Mouse (Mus musculus): ENCODE measurements around the gene Plch2. TPM values are rescaled to one million over a fixed set of nuclear protein-coding genes. Genes with fewer than 3 reads are reported as not detected.
"Not testable (repeated sequence)": the region's sequence is repeated elsewhere in the genome, so short reads cannot be mapped to it uniquely, and the experiment has no call there.

The Plch2 gene
- polyA plus RNA-seq, 1 experiment from 2014 or later, result 0.38 TPM

DNA sequence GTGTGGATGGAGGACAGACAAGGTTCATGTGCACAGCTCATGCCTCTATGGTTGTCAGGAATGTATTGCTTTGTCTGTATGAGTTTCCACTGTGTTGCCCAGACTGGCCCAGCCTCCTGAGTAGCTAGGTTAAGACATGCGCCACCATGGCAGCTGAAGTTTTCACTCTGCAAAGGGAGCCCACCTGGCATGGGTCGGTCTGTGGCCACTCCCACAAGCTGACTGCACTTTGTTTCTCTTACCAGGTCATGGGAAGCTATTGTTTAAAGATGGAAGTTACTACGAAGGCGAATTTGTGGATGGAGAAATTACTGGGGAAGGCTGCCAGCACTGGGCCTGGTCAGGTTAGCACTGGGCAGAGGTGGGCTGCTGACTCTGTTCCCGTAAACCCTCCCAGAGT, 32.7 kb upstream of the Plch2 start:
- H3K36me3 ChIP-seq, result peaks cover 13% of the 10 kb centered on the region; the same call in 1 of the 2 replicates

DNA sequence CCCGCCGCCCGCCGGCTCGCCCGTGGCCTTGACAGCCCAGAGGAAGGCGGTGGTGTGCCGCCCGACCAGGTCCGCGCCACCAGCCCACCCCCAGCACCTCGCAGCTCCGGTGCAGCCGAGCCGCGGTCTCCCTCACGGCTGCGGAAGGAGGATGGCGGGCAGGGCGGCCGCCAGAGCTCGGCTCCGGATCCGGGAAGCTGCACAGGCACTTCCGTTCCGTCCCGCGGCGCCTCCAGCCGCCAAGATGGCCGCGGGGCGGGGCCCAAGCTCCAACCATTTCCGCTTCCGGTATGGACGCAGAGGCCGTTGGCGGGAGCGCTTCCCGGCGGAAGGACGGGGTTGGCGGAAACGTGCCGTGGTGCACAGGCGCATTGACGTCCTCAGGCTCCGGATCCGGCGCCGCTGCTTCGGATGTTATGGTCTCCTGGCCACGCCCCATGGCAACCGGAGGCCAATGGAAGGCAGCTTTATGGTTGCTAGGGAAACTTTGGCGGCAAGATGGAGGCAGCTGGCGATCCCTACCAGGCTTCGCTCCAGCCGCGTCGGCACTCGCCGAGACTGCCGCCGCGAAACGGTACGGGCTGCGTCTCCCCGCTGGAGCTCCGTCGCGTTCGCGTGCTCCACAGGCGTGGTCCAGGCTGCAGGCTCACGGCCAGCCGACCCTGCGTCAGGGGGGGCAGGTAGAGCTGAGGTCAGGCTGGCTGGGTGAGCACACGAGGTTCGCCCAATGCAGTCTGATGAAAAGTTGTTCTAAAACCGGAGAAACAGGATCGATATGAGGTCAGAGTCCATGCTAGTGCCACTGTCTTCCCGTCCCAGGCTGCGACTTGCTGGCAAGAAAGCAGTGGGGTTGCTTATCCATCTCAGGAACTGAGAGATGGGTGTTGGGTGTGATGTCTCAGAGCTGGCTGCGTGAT, 29.8 kb upstream of the Plch2 start, which contains the start of the genes Rer1 and Morn1:
Gene Rer1, minus strand, starts transcription at position 275 of the 917 bp plus-strand sequence.
Gene Morn1, plus strand, starts transcription at position 470 of the 917 bp plus-strand sequence.
- no peaks in the 10 kb centered on the region for H3K27me3 ChIP-seq (replicated peaks)
- H3K4me2 ChIP-seq, result peak within 1 kb of the TSS; percentile 93
- under 1% methylated on average over 83 of the region's 85 CpGs for WGBS
- H3K9ac ChIP-seq, result peak within 1 kb of the TSS; percentile 96
- H3K4me3 ChIP-seq, result peak within 1 kb of the TSS; percentile 88
- peaks cover 43% of the 10 kb centered on the region for H3K4me1 ChIP-seq (replicated peaks)
- no peaks in the 10 kb centered on the region for H3K9me3 ChIP-seq (replicated peaks)
- peaks cover 19% of the 10 kb centered on the region for H3K36me3 ChIP-seq
- ATAC-seq (ENCODE audit: insufficient number of reproducible peaks, low FRiP score), result peak; percentile 97
- H3K27ac ChIP-seq (ENCODE audit: poor library complexity, severe bottlenecking), result peak within 1 kb of the TSS; percentile 94

More for the DNA sequence above, 32.7 kb upstream of the Plch2 start:
- no peaks in the 10 kb centered on the region for H3K27me3 ChIP-seq (replicated peaks)
- H3K27ac ChIP-seq (ENCODE audit: poor library complexity, severe bottlenecking), result no peak overlapping the region
- no peak for ATAC-seq (ENCODE audit: insufficient number of reproducible peaks, low FRiP score)
- H3K4me1 ChIP-seq (replicated peaks), result peaks cover 20% of the 10 kb centered on the region
- H3K9ac ChIP-seq, result no peak overlapping the region
- H3K4me3 ChIP-seq, result no peak overlapping the region
- H3K9me3 ChIP-seq (replicated peaks), result no peaks in the 10 kb centered on the region
- H3K4me2 ChIP-seq, result no peak overlapping the region
- 86% methylated on average over 5 of the region's 5 CpGs for WGBS

DNA sequence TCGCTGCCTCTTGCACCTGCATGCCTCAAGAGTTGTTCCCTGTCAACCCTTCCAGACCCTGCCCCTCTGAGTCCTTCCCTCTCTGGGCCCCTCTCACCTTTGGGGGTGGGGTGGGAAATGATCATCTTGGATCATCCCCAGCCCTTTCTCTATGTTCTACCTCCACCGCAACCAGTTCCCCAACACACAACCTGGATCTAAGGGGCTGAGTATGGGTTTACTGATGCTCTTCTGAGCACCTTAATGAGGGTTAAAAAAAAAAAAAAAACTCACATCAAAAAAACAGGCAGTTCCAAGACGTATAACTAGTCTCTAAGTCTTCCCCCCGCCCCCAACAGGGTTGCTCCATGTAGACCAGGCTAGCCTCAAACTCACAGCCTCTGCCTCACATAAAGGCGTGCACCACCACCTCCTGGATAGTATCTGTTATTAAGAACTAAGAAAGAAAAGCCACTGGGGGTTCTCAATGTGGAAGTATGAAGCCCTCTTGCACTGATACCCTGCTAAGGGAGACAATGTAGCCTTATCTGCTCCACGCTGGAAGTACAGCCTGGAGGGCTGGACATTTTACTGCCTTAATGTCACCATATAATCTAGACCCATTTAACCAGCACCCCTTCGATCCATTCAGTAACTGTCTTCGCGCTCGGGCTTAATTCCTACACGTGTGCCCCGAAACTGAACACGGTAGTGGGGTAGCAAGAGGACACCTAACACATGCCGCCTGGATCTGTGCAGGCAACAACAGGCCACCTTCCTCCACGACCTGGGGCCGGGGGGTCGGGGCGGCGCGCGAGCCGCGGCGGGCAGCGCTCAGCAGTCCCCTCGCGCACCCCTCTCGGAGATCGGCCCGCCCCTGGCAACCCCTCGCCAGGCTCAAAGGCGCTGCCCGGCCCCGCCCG, 28.9 kb upstream of the Plch2 start:
- H3K4me3 ChIP-seq, result peak overlapping the region; percentile 88
- peak; percentile 79; the same call in 1 of the 2 replicates for ATAC-seq (ENCODE audit: insufficient number of reproducible peaks, low FRiP score)
- peak overlapping the region; percentile 94 for H3K27ac ChIP-seq (ENCODE audit: poor library complexity, severe bottlenecking)
- no peaks in the 10 kb centered on the region for H3K9me3 ChIP-seq (replicated peaks)
- H3K4me1 ChIP-seq (replicated peaks), result peaks cover 43% of the 10 kb centered on the region
- H3K27me3 ChIP-seq (replicated peaks), result no peaks in the 10 kb centered on the region
- 6% methylated on average over 29 of the region's 35 CpGs for WGBS
- H3K4me2 ChIP-seq, result peak overlapping the region; percentile 93
- peak overlapping the region; percentile 96 for H3K9ac ChIP-seq
- peaks cover 22% of the 10 kb centered on the region for H3K36me3 ChIP-seq

DNA sequence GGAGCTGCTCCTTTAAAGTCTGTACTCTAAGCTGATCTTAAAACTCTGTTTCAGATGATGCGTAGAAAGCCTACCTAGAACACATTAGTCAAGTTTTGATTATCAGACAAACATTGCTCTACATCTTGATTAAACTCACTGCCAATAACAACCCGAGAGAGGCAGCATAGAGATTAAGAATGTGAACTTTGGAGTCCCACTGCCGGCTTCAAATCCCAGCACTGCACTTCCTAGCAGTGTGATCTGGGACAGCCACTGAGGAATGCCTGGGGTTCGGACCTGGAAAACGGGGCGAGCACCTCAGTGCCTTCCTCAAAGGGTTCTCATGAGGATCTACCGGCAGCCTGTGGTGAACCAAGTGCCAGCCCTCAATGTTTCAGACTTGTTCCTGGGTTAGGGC, 27.8 kb upstream of the Plch2 start:
- Histone ChIP-seq H3K27me3 (replicated peaks) (no peaks in the 10 kb centered on the region), H3K36me3 (peaks cover 33% of the 10 kb centered on the region), H3K4me2 (peak overlapping the region; percentile 93), H3K9ac (0 out of 2 replicates have a peak overlapping the region, but pooled peaks have one; percentile 96), H3K27ac (ENCODE audit: poor library complexity, severe bottlenecking) (no peak overlapping the region), H3K4me3 (no peak overlapping the region), H3K9me3 (replicated peaks) (no peaks in the 10 kb centered on the region), H3K4me1 (replicated peaks) (peaks cover 43% of the 10 kb centered on the region)
- no peak for ATAC-seq (ENCODE audit: insufficient number of reproducible peaks, low FRiP score)
- 86% methylated on average over 7 of the region's 7 CpGs for WGBS

DNA sequence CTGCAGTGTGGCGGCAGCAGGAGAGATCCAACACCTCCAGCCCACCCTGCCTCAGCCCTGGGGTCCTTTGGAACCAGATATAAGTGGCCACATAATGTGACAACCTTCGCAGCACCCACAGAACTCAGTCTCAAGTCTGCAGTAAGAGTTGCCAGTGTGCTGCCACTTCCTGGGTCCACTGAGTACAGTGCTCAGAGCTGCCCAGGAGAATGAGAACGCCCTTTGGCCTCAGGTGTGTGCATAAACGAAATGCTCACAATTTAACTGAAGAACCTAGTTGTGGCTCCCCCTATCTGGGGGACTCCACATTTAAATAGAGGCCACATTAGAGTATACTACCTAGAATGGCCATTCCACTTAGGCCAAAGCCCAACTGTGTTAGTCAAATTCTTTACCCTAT, 27.0 kb upstream of the Plch2 start:
- peaks cover 43% of the 10 kb centered on the region for H3K4me1 ChIP-seq (replicated peaks)
- no peak for ATAC-seq (ENCODE audit: insufficient number of reproducible peaks, low FRiP score)
- no peaks in the 10 kb centered on the region for H3K9me3 ChIP-seq (replicated peaks)
- H3K27ac ChIP-seq (ENCODE audit: poor library complexity, severe bottlenecking), result no peak overlapping the region
- no peaks in the 10 kb centered on the region for H3K27me3 ChIP-seq (replicated peaks)
- no peak overlapping the region for H3K9ac ChIP-seq
- H3K4me3 ChIP-seq, result no peak overlapping the region
- peaks cover 34% of the 10 kb centered on the region for H3K36me3 ChIP-seq
- WGBS, result 79% methylated on average over 4 of the region's 4 CpGs
- H3K4me2 ChIP-seq, result no peak overlapping the region

GRCm38 (mm10) chr4:155079666-155080065, 23.1 kb upstream of the Plch2 start:
- Histone ChIP-seq H3K4me3 (no peak overlapping the region), H3K9ac (no peak overlapping the region), H3K4me2 (no peak overlapping the region), H3K36me3 (peaks cover 71% of the 10 kb centered on the region), H3K4me1 (replicated peaks) (peaks cover 27% of the 10 kb centered on the region), H3K27me3 (replicated peaks) (no peaks in the 10 kb centered on the region), H3K27ac (ENCODE audit: poor library complexity, severe bottlenecking) (no peak overlapping the region), H3K9me3 (replicated peaks) (no peaks in the 10 kb centered on the region)
- 92% methylated on average over 6 of the region's 6 CpGs for WGBS
- no peak for ATAC-seq (ENCODE audit: insufficient number of reproducible peaks, low FRiP score)

- Histone ChIP-seq H3K4me1 (replicated peaks) (peaks cover 18% of the 10 kb centered on the region), H3K36me3 (peaks cover 78% of the 10 kb centered on the region)
- H3K9ac ChIP-seq; H3K4me2 ChIP-seq; ATAC-seq (ENCODE audit: insufficient number of reproducible peaks, low FRiP score); H3K27ac ChIP-seq (ENCODE audit: poor library complexity, severe bottlenecking); H3K4me3 ChIP-seq; H3K27me3 ChIP-seq (replicated peaks); H3K9me3 ChIP-seq (replicated peaks): not testable (repeated sequence)
- 86% methylated on average over 10 of the region's 10 CpGs for WGBS
These were observed 22.2 kb upstream of the Plch2 start for GRCm38 (mm10) chr4:155078808-155079207.

GRCm38 (mm10) chr4:155076677-155077076, 20.1 kb upstream of the Plch2 start:
- no peak for ATAC-seq (ENCODE audit: insufficient number of reproducible peaks, low FRiP score)
- WGBS, result 88% methylated on average over 9 of the region's 9 CpGs
- Histone ChIP-seq H3K36me3 (peaks cover 91% of the 10 kb centered on the region), H3K4me1 (replicated peaks) (no peaks in the 10 kb centered on the region), H3K27ac (ENCODE audit: poor library complexity, severe bottlenecking) (no peak overlapping the region), H3K4me2 (no peak overlapping the region), H3K9ac (no peak overlapping the region), H3K9me3 (replicated peaks) (no peaks in the 10 kb centered on the region), H3K27me3 (replicated peaks) (no peaks in the 10 kb centered on the region), H3K4me3 (no peak overlapping the region)

DNA sequence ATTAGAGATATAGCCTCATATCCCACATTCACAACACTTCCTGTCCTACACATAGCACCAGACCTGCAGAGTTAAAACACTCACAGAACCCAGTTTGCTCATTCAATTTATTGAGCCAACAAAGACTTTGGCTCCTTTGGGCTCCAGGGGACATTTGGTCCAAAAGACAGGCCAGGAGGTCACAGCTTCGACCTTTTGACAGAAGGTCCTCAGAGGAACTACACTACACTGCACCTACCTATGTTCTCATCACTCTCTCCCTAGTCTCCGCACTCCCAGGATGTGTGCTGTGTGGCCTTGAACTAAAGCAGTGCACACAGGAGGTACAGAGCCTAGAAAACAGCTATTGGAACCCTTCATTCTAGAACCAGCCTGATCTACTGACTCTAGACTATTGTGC, 19.2 kb upstream of the Plch2 start:
- 86% methylated on average over 2 of the region's 2 CpGs for WGBS
- Histone ChIP-seq H3K4me3 (no peak overlapping the region), H3K9me3 (replicated peaks) (no peaks in the 10 kb centered on the region), H3K4me2 (no peak overlapping the region), H3K27ac (ENCODE audit: poor library complexity, severe bottlenecking) (no peak overlapping the region), H3K36me3 (peaks cover 94% of the 10 kb centered on the region), H3K9ac (no peak overlapping the region), H3K27me3 (replicated peaks) (no peaks in the 10 kb centered on the region), H3K4me1 (replicated peaks) (no peaks in the 10 kb centered on the region)
- ATAC-seq (ENCODE audit: insufficient number of reproducible peaks, low FRiP score), result no peak

DNA sequence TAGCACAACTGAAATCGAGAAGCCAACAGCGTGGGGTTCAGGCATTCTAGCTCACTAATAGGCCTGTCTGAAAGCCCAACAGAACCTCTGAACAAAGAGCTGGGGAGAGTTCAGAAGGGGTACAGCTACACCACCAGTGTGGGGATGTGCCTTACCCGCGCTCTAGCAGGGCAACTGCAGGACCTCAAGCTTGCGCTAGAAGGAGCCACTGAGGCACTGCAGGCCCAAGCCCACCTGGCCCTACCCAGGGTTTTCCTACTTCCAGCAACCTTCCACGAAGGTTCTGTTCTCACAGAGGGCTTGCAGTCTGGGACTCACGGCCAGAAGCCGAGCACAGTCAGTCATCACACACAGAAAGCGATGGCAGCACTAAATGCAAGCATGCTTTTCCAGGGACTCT, 18.6 kb upstream of the Plch2 start:
- WGBS, result 90% methylated on average over 9 of the region's 9 CpGs
- H3K27ac ChIP-seq (ENCODE audit: poor library complexity, severe bottlenecking), result no peak overlapping the region
- no peak overlapping the region for H3K4me3 ChIP-seq
- no peaks in the 10 kb centered on the region for H3K9me3 ChIP-seq (replicated peaks)
- no peak overlapping the region for H3K9ac ChIP-seq
- no peak overlapping the region for H3K4me2 ChIP-seq
- H3K27me3 ChIP-seq (replicated peaks), result no peaks in the 10 kb centered on the region
- peaks cover 94% of the 10 kb centered on the region for H3K36me3 ChIP-seq
- no peaks in the 10 kb centered on the region for H3K4me1 ChIP-seq (replicated peaks)
- no peak for ATAC-seq (ENCODE audit: insufficient number of reproducible peaks, low FRiP score)

GRCm38 (mm10) chr4:155074418-155074817, 17.8 kb upstream of the Plch2 start:
- H3K4me2 ChIP-seq, result no peak overlapping the region
- H3K27ac ChIP-seq (ENCODE audit: poor library complexity, severe bottlenecking), result no peak overlapping the region
- no peaks in the 10 kb centered on the region for H3K27me3 ChIP-seq (replicated peaks)
- H3K9ac ChIP-seq, result no peak overlapping the region
- no peaks in the 10 kb centered on the region for H3K4me1 ChIP-seq (replicated peaks)
- ATAC-seq (ENCODE audit: insufficient number of reproducible peaks, low FRiP score), result no peak
- no peaks in the 10 kb centered on the region for H3K9me3 ChIP-seq (replicated peaks)
- no peak overlapping the region for H3K4me3 ChIP-seq
- H3K36me3 ChIP-seq, result peaks cover 94% of the 10 kb centered on the region
- 82% methylated on average over 9 of the region's 9 CpGs for WGBS

Data from heart, embryonic 12.5 days (tissue).